Mouse (Mus musculus) heart, postnatal 36 days (tissue): ENCODE results near the gene Gen1. TPM values are rescaled to one million over a fixed set of nuclear protein-coding genes. Genes with fewer than 3 reads are reported as not detected.

ENCODE experiments used
- DNase-seq, 2 experiments: peaks; one replicate each; pipeline ENCODE4 v3.0.0; 2021 to 2022
- intact Hi-C: fragments of 180-260 bp; cut with DNase I; formaldehyde crosslinking; loops from one replicate; pipeline ENCODE4 v1.15.1; 2025
- total RNA-seq, 2 experiments: library from RNA; stranded (reverse); gene quantifications; 2 replicates each; pipeline ENCODE4 v1.2.3; 2021

Gen1 gene
- total RNA-seq, 2 experiments from 2014 or later, result 0.57 to 1.1 TPM

DNA sequence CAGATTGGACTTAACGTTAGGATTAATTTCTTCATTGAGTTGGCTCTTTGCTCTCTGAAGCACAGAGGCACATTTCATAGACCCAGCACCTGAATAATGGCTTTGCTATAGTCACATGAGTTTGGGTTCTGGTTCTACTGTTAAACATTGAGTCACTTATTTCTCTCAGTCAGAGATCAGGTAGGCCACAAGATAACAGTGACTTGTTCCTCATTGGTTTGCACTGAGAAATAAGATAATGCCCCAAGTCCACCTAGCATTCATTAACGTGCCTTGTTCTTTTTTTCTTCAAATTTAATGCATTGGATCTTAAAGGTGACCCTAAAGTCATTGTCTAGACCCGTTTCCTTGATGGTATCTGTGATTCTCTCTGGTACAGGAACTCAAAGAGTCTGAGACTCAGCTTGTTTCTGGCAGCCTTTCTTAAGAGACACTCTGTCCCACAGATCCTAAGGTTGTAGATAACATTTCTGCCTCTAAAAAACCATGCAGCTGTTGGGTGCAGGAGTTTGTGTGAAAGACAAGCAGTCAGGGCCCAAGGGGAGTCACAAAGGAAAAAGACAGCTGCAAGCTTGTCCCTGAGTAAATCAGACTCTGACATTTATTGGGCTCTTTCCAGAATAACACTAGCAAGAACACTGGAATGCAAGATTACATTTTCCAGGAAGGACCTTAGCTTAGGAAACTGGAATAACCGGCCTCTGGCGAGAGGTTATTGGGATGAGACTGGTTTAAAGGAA is 38.9 kb downstream of the Gen1 start:
- peak in 1 of 2 experiments; percentile 16 for DNase-seq
- intact Hi-C loops, result no loop called here

- intact Hi-C loops, result no loop called here
- no peak for DNase-seq
Measured at GRCm38 (mm10) chr12:11226123-11226522, 39.5 kb downstream of the Gen1 start.

DNA sequence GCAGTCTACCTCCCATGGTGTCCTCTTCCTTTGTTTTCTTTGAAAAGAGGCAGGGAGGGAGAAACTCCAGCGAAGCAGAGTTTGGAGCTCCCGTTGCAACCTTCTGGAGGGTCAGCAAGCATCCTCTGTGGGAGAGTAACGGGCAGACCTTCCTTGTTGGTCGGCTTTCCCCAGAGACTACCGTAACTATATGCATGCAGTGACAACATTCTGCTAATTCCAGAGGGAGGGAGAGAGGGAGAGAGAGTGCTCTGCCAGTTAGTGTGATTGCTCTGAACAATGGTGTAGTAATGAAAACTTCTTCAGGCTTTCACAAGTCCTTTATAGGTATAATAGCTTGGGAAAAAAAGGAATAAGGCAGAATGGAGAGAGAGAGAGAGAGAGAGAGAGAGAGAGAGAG is 40.9 kb downstream of the Gen1 start:
- intact Hi-C loops, result no loop called here
- no peak for DNase-seq

GRCm38 (mm10) chr12:11223090-11223489 is 42.5 kb downstream of the Gen1 start:
- intact Hi-C loops, result no loop called here
- no peak for DNase-seq

GRCm38 (mm10) chr12:11222566-11222965 is 43.0 kb downstream of the Gen1 start:
- intact Hi-C loops, result no loop called here
- DNase-seq, result no peak

DNA sequence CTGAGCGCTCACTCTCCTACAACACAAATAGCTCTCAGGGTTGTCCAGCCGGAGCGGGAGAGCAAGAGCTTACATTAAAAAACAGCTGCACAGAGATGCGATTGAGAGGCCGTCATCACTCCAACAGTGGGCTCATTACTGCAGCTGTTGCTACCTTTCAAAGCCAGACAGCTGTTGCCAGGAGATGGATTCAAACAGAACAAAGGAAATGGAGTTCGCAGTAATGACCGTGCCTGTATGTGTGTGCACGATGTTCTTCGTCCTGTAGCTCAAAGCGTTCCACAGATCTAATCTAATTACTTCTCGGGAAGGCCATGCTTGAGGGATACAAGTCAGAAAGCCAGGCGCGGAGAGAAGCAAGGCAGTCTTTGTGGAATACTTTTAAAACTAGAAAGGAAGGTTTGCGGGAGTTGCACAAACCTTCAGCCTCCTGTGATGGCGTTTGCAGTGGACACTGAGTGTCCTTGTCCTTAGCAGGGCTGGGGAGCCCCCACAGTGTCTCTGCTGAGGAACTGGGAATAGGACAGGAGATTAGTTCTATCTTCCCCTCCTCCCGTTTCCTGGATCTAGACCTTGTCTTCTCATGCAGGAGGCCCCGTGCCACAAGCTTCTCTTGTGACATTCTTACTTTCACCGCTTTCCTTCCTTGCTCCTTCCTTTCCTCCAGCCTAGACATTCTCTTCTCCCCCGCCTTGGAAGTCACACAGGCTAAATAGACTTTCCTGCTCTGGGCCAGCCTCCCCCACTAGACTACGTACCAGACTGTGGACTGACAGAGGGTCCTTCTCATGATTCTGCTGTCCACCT is 43.9 kb downstream of the Gen1 start:
- intact Hi-C loops, result no loop called here

GRCm38 (mm10) chr12:11217726-11218250 is 47.8 kb downstream of the Gen1 start:
- no peak for DNase-seq
- intact Hi-C loops, result no loop called here

More for the DNA sequence above, 43.9 kb downstream of the Gen1 start:
- DNase-seq, result peak; percentile 21 to 37

DNA sequence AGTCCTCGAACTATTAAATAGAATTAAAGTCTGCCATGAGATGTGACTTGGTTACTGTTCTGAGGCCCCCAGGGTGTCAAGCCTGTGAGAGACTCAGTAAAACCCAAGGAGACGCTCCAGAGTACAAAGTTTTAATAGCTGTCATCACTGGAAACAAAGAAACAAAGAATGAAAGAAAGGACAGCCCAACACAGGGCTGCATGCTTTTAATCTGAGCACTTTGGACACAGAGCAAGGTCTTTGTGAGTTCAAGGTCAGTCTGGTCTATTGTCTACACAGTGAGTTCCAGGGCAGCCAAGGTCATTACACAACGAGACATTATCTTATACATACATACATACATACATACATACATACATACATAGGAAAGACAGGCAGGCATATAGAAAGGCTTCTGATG is 49.1 kb downstream of the Gen1 start:
- no peak for DNase-seq
- intact Hi-C loops, result no loop called here

- intact Hi-C loops, result no loop called here
- no peak for DNase-seq
Measured at GRCm38 (mm10) chr12:11215555-11215954, 50.0 kb downstream of the Gen1 start.

- intact Hi-C loops, result no loop called here
- DNase-seq, result no peak
Measured at GRCm38 (mm10) chr12:11214776-11215175, 50.8 kb downstream of the Gen1 start.

GRCm38 (mm10) chr12:11212881-11213280 is 52.7 kb downstream of the Gen1 start:
- intact Hi-C loops, result no loop called here
- DNase-seq, result no peak

- no peak for DNase-seq
- intact Hi-C loops, result no loop called here
Measured at GRCm38 (mm10) chr12:11210361-11210760, 55.2 kb downstream of the Gen1 start.

DNA sequence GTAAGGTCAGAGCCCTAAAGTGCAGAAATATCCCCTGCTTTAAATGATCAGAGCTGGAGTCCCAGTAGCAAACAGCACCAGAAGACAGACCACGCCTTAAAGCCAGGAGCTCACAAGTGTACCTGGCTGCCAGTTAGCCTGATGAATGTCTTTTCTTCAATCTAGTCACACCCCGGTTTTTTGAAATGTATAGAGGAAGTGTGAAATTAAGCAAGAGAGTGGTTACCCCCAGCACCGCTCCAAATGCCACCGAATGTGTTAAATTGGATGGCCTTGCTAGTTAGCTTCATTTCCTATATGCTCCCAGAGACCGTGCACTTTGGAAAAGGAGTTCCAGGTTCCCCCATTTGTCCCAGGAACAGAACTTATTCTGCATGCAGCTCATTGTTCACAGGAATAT is 56.0 kb downstream of the Gen1 start:
- intact Hi-C loops, result no loop called here

DNA sequence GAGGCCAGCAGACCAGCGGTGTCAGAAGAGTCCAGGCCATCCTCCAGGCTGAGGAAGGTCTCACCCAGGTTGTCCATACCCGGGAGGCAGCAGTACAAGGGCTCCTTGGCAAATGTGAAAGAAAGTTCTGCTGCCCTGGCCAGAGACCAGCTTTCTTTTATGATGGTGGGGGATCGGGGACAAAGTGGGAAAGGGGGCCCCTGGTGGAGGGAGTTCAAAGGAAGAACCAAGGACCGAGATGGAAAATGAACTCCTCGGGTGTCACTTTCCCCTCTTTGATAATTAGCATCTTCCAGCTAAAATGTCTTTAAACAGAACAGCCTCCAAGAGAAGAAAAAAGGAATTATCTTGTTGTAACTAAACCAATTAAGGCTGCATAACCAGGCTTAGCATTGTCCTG is 56.7 kb downstream of the Gen1 start, which contains the start of gene Msgn1:
TSS of gene Msgn1 (minus strand) at position 101 of the 400 bp plus-strand sequence.
- no peak for DNase-seq
- intact Hi-C loops, result no loop called here

More for the DNA sequence above, 56.0 kb downstream of the Gen1 start:
- no peak for DNase-seq

DNA sequence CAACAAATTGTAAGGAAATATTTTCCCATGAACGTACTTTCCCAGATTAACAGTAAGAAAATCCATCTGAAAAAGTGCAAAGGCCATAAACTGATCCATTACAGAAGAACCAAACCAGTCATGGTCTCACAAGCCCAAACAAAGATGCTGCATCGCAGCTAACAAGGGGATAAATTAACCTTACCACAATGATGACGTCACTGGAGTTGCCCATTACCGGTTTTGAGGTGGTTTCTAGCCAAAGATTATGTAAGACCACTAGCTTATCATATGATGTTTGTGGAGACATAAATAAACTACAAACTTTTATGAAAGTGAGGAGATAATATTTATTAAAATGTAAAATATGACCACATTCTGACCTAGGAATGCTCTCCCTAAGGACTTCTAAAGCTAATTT is 59.3 kb downstream of the Gen1 start:
- no peak for DNase-seq
- intact Hi-C loops, result no loop called here

DNA sequence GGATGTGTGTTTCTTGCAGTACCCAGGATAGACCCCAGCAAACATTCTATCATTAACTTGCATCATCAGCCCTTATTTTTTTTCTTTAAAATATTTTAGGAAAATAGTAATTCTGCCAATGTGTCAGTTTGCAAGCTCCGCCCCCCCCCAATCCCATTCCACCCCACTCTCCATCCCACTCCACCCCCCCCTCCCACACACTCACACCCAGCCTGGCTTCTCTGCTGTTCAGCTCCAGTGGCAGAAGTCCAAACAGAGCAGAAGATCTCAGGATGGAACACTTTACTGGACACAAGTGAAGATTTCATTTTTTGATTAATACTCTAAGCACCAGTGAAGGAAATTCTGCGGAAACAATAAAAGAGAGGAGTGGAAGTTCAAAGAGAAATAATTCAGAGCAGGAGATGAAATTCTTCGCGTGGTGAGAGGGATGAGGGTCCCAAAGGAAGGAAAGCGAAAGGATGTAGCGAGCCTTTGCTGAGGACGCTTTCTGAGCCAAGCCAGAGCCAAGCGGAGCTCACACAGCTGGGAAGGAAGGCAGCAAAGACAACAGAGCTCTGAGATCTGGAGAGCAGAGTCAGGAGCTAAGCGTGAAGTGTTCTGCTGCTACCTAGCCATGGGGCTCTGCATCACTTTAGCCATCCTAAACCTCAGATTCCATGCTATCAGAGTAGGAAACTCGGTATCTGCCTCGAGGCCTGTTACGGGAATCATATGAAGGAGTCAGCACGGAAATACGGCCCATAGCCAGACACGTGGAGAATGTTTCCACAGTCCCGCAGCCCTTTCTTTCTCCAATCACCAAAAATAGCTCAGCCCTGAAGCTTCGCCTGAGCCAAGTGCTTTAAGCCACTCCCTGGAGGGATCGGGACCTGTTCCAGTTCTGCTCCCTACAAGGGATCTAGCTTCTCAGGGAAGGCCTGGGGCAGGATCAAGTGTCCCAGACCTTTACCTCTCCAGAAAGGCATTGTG is 61.6 kb downstream of the Gen1 start:
- intact Hi-C loops, result no loop called here
- peak; percentile 75 to 83 for DNase-seq

- DNase-seq, result no peak
- intact Hi-C loops, result no loop called here
Measured at GRCm38 (mm10) chr12:11202476-11202875, 63.1 kb downstream of the Gen1 start.

DNA sequence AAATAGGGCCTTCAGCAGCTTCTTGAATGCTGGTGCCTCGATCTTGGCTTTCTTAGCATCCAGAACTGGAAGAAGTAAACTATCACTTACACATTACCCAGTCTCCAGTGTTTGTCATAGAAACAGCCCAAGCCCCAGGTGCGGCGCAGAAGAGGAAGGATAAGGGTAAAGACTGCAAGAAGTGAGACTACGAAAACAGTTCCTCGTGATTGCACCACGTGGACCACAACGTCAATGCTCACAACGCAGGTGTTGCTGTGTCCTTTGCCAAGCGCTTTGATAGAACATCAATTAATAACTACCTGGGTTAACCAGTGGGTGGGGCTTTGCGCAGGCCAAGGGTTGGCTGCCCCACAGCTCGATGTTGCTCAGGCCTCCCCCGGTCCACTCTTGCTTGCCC is 64.9 kb downstream of the Gen1 start:
- intact Hi-C loops, result no loop called here
- DNase-seq, result no peak

DNA sequence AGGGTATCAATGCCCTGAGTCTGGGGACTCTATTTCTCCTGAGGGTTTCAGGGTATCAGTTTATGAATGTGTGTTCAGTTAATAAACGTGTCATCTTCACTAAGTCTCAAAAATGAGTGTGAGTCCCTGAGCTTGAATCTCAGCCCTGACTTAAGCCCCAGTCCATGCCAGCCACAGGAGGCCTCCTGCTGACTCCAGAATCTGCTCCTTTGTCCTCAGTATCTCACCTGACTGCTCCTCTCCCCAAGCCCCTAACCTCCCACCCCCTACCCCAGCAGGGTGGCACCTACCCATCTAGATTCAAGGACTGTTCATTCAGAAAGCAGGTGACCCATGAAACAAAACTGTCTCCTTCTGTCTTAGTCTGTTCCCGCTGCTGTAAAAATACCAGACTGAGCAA is 67.0 kb downstream of the Gen1 start:
- intact Hi-C loops, result loop anchor here (5.0 kb wide), 3 partner anchors 69 to 139 kb away; partner anchors contain the start of genes Gen1 and Smc6
- no peak for DNase-seq

DNA sequence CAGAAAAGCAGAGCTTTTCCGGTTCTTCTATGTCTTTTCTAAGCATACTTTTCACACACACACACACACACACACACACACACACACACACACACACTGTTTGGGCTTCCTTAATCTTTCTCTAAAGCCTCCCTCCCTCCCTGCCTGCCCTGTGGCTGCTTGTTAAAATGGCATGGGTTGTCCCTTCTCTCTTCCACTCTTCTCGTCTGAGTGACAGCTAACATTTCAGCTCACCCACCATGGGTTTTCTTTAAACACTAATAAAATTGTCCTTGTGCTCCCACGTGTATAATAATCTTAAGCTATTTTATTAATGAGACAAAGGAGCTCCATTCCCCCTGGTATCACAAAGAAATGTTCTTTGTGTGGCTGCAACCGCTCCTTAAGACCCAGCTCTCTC is 67.6 kb downstream of the Gen1 start:
- DNase-seq, result no peak
- intact Hi-C loops, result loop anchor here (5.0 kb wide), 3 partner anchors 69 to 139 kb away; partner anchors contain the start of genes Gen1 and Smc6
